34 mouse cellular contexts compared by ENCODE assay signal in the genomic region with DNA sequence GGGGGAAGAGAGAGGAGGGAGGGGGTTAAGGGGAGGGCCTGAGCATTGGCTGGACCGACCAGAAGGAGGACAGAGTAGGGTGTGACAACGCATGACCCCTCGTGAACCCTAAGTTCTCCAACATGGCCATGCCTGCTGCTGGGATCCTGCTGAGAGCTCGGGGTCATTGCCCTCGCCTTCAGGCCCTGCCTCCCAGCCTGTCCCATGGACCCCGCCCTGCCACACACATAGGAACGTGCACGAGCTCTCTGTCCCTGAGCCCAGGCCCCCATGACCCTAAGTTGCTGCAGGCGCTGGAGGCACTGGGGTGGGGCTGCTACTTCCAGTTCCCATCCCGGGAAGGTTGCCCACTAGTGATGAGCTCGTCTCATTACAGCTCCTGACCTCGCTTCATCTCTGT. TPM values are rescaled to one million over a fixed set of nuclear protein-coding genes. Genes with fewer than 3 reads are reported as not detected.
"Had no signal": no experiment of that assay in that cellular context is flagged by ENCODE, and none has a peak within 500 bp of the region (broad histone marks: within the 10 kb centered on the region; RNA-seq: fewer than 3 reads in every experiment).

No protein-coding gene starts in this region.

RNA-seq across cellular contexts. Expression of a gene that starts 48.2 kb away (rescaled TPM):
- total RNA-seq: common myeloid progenitor, adult 5-6 weeks; forebrain, postnatal 0 days; gastrocnemius, adult 18-20 months; gastrocnemius, adult 2 months; gastrocnemius, adult 8-10 months; gastrocnemius, postnatal 10 days; gastrocnemius, postnatal 14 days; gastrocnemius, postnatal 25 days; gastrocnemius, postnatal 36 days; gastrocnemius, postnatal 4 days; granulocyte monocyte progenitor cell, adult 5-6 weeks; heart, adult 18-20 months; heart, adult 2 months; heart, adult 8-10 months had no signal
- polyA plus RNA-seq: cortical plate, adult 2 months; embryonic facial prominence, embryonic 10.5 days; embryonic facial prominence, embryonic 11.5 days; embryonic facial prominence, embryonic 12.5 days; embryonic facial prominence, embryonic 13.5 days; embryonic facial prominence, embryonic 14.5 days; embryonic facial prominence, embryonic 15.5 days; erythroblast, embryonic 14.5 days; forebrain, embryonic 10.5 days; forebrain, embryonic 11.5 days; forebrain, embryonic 12.5 days; forebrain, embryonic 13.5 days; forebrain, embryonic 14.5 days; forebrain, embryonic 15.5 days; forebrain, embryonic 16.5 days; forebrain, postnatal 0 days; frontal cortex, adult 2 months; gonadal fat pad, adult 2 months; heart, adult 2 months; heart, embryonic 10.5 days; heart, embryonic 11.5 days; heart, embryonic 12.5 days had no signal

RNA-seq across cellular contexts. Expression of a gene that starts 59.8 kb away (rescaled TPM):
- total RNA-seq: common myeloid progenitor, adult 5-6 weeks; forebrain, postnatal 0 days; gastrocnemius, adult 18-20 months; gastrocnemius, adult 2 months; gastrocnemius, adult 8-10 months; gastrocnemius, postnatal 10 days; gastrocnemius, postnatal 14 days; gastrocnemius, postnatal 25 days; gastrocnemius, postnatal 36 days; gastrocnemius, postnatal 4 days; granulocyte monocyte progenitor cell, adult 5-6 weeks; heart, adult 18-20 months; heart, adult 2 months; heart, adult 8-10 months had no signal
- polyA plus RNA-seq: cortical plate, adult 2 months; embryonic facial prominence, embryonic 10.5 days; embryonic facial prominence, embryonic 11.5 days; embryonic facial prominence, embryonic 12.5 days; embryonic facial prominence, embryonic 13.5 days; embryonic facial prominence, embryonic 14.5 days; embryonic facial prominence, embryonic 15.5 days; erythroblast, embryonic 14.5 days; forebrain, embryonic 10.5 days; forebrain, embryonic 11.5 days; forebrain, embryonic 12.5 days; forebrain, embryonic 13.5 days; forebrain, embryonic 14.5 days; forebrain, embryonic 15.5 days; forebrain, embryonic 16.5 days; forebrain, postnatal 0 days; frontal cortex, adult 2 months; gonadal fat pad, adult 2 months; heart, adult 2 months; heart, embryonic 10.5 days; heart, embryonic 11.5 days; heart, embryonic 12.5 days had no signal
